Mouse (Mus musculus) heart, postnatal 14 days (tissue): ENCODE results near the gene Wdr20. TPM values are rescaled to one million over a fixed set of nuclear protein-coding genes. Genes with fewer than 3 reads are reported as not detected.
A peak's percentile ranks its signal among the peaks of the same experiment; 100 is the strongest.

Source experiments
- DNase-seq, 2 experiments: peaks; one replicate each; pipeline ENCODE4 v3.0.0; 2021 to 2022
- intact Hi-C: fragments of 180-260 bp; cut with DNase I; formaldehyde crosslinking; loops from one replicate; pipeline ENCODE4 v1.15.1; 2025
- total RNA-seq, 2 experiments: library from RNA; stranded (reverse); gene quantifications; 2 replicates each; pipeline ENCODE4 v1.2.3; 2021

The Wdr20 gene
- total RNA-seq, 2 experiments from 2014 or later: 32.9 to 35.2 TPM

- intact Hi-C loops: loop anchor here (2.0 to 5.0 kb wide), 5 partner anchors 106 to 426 kb away; partner anchors contain the start of genes Ppp2r5c and Wdr20
- DNase-seq: peak; percentile 88 to 90
Observed at GRCm38 (mm10) chr12:110843194-110844048, 105.7 kb downstream of the Wdr20 start.

- DNase-seq: peak; percentile 31 to 40
Observed at GRCm38 (mm10) chr12:110844227-110845130, 106.7 kb downstream of the Wdr20 start.

GRCm38 (mm10) chr12:110845131-110845880 lies 107.6 kb downstream of the Wdr20 start:
- intact Hi-C loops: no loop called here
- DNase-seq: peak; percentile 92 to 93

More at GRCm38 (mm10) chr12:110844227-110845130, 106.7 kb downstream of the Wdr20 start:
- intact Hi-C loops: loop anchor here (5.0 kb wide), 4 partner anchors 107 to 427 kb away; partner anchors contain the start of genes Ppp2r5c and Wdr20

- DNase-seq: no peak
- intact Hi-C loops: no loop called here
Observed at GRCm38 (mm10) chr12:110846191-110846765, 108.5 kb downstream of the Wdr20 start.

DNA sequence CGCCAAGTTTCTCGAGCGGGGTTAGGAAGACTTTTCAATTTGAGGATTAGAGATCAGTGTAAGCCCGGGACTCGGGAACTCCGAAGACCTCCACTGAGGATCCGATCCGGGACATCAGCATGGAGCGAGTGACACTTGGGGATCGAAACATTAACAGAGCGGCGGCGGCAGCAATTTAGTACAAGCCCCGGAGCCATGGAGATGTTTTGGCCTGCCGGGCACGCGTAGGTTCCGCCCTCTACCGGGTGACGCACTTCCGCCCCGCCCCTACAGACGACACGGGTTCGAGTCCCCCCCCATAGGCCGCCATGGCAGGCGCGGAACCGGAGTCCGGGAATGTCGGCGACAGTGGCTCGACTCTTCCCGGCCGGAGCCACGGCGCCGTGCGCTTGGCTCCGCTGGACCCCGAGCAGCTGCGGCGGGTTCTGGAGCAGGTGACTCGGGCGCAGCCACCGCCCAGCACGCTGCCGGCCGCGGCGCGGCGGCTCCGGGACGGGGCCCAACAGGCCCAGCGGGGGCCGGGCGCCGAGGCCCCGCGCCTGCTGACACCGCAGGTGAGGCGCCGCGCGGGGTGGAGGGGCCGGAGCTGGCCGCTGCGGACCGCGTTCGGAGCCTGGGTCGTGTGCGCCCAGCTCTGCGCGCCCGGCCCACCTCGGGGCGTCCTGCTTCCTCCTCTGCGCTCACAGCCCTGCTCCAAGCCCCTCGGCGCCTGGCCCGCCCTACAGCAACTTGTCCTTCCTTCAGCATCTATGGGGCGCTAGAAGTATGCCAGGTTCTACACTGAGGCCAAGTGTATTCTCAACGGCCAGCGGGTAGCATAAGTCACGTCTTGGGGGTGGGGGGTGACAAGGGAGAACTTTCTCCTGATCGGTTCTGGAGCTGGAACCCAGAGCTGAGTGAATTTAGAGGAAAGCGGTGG lies 112.5 kb downstream of the Wdr20 start, which contains the start of gene Zfp839:
TSS of gene Zfp839 (plus strand) at position 244 of the 919 bp plus-strand sequence.
- intact Hi-C loops: no loop called here
- DNase-seq: peak; percentile 89 to 92

DNA sequence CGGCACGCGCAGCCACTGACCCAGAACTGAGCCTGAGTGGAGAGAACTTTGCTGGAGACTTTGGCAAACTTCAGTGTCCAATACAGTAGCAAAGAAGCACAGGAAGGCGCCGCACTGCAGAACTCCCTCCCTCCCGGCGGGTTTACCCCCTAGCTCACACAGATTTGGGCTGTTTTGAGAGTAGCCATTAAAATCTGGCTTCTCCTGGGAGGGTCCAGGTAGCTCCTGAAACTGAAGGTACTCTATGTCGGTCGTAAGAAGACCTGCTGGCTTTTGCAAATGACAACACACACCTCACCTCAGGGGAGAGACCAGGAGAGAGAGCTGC lies 113.1 kb downstream of the Wdr20 start:
- intact Hi-C loops: no loop called here
- no peak for DNase-seq

DNA sequence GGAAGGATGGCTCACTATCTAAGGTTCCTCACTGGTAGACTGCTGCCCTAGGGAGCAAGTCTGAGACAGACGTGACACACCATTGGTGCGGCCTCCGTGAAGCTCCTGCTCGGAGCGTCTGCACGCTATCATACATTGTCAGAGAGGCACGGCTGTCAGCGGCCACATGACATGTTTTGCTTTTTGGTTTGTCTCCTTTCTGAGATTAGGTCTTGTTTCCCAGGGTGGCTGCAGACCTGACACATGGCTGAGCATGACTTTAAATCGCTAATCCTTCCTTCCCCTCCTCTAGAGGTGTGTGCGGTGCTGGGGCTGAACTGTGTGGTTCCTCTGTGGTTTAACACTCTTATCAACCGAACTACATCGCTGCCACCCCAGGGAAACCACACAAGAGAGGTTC lies 113.7 kb downstream of the Wdr20 start:
- intact Hi-C loops: no loop called here

DNA sequence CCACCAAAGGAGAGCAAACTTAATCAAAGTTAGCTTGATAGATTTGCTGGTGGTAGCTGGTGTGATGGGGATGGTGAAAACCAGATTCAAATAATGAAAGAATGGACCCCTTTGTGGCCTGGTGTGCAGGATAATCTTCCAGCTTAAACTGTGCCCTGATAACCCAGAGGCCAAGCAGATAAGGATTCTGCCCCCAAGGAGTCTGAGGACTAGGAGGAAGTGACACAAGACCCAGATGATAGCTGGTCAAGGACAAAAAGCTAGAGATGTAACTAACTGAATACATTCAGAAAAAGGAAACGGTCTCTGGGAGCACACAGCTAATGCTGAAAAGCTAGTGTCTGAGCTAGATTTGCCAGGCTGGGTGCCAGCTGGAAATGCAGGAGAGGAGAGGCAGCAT lies 114.2 kb downstream of the Wdr20 start:
- intact Hi-C loops: no loop called here
- no peak for DNase-seq

More for the DNA sequence above, 113.7 kb downstream of the Wdr20 start:
- DNase-seq: no peak

Other genes starting within 250 kb of the Wdr20 start
- gene Dync1h1, start 136.5 kb upstream of the Wdr20 start, total RNA-seq: 100 to 1,000 TPM; 147 to 161 TPM
- not detected for gene 1700001K19Rik, start 55.3 kb upstream of the Wdr20 start, total RNA-seq
- gene Hsp90aa1, start 35.2 kb upstream of the Wdr20 start, total RNA-seq: 100 to 1,000 TPM in 1 of 2 experiments, 10 to 100 TPM in 1; 98.6 to 163 TPM
- gene Mok, start 103.0 kb downstream of the Wdr20 start, total RNA-seq: under 1 TPM; 0.65 to 0.78 TPM
- gene Zfp839, start 112.3 kb downstream of the Wdr20 start, total RNA-seq: 1 to 10 TPM; 7.9 to 8.0 TPM
- gene Cinp, start 151.2 kb downstream of the Wdr20 start, total RNA-seq: 10 to 100 TPM; 35.3 to 38.1 TPM
- 1 to 10 TPM; 5.7 to 6.0 TPM for gene Tecpr2, start 151.3 kb downstream of the Wdr20 start, total RNA-seq
- 10 to 100 TPM; 81.0 to 82.1 TPM for gene Ankrd9, start 241.1 kb downstream of the Wdr20 start, total RNA-seq